Mouse (Mus musculus) liver, adult 2 months (tissue): ENCODE data around the gene Thrb. TPM values are rescaled to one million over a fixed set of nuclear protein-coding genes. Genes with fewer than 3 reads are reported as not detected.

Experiments used
- DNase-seq: peaks from one replicate; pipeline ENCODE4 v3.0.0-alpha.2; 2011; ENCODE audit warnings: low read depth, low spot score; ENCODE audit errors: extremely low read depth
- H3K27ac ChIP-seq: fragments of 200-500 bp; replicated peaks from 2 replicates; pipeline ENCODE4 v1.5.1; 2012; ENCODE audit warnings: low read depth, mild to moderate bottlenecking, control low read depth, inconsistent platforms, low read length; ENCODE audit not compliant: insufficient read depth
- H3K27me3 ChIP-seq: fragments of 200-500 bp; 2 replicates; pipeline ENCODE4 v1.6.1; 2012; ENCODE audit warnings: mild to moderate bottlenecking, moderate library complexity, low read length, inconsistent platforms; ENCODE audit not compliant: control insufficient read depth, insufficient read depth
- H3K36me3 ChIP-seq: fragments of 200-500 bp; 2 replicates; pipeline ENCODE4 v1.6.1; 2012; ENCODE audit warnings: low read length, inconsistent platforms; ENCODE audit not compliant: control insufficient read depth, insufficient read depth
- H3K4me1 ChIP-seq: fragments of 200-500 bp; 2 replicates; pipeline ENCODE4 v1.6.1; 2011; ENCODE audit warnings: low read length; ENCODE audit not compliant: control insufficient read depth, insufficient read depth
- H3K4me3 ChIP-seq: fragments of 200-500 bp; 2 replicates; pipeline ENCODE4 v1.5.1; 2011; ENCODE audit warnings: low read depth, mild to moderate bottlenecking, control low read depth, low read length, moderate library complexity; ENCODE audit not compliant: insufficient read depth
- H3K79me2 ChIP-seq: fragments of 200-500 bp; 2 replicates; pipeline ENCODE4 v1.6.1; 2012; ENCODE audit warnings: inconsistent platforms, mild to moderate bottlenecking, low read length, moderate library complexity; ENCODE audit not compliant: control insufficient read depth, insufficient read depth
- H3K9ac ChIP-seq: fragments of 200-500 bp; 2 replicates; pipeline ENCODE4 v1.6.1; 2012; ENCODE audit warnings: low read depth, mild to moderate bottlenecking, control low read depth, inconsistent platforms, low read length
- CTCF ChIP-seq: fragments of 200-500 bp; IDR thresholded peaks from 2 replicates; pipeline ENCODE4 v1.5.1; 2011; ENCODE audit warnings: low read depth, low read length, control low read depth
- POLR2A ChIP-seq: fragments of 200-500 bp; IDR thresholded peaks from 2 replicates; pipeline ENCODE4 v1.6.1; 2011; ENCODE audit warnings: low read length, control low read depth; ENCODE audit not compliant: insufficient read depth; ENCODE audit errors: extremely low read depth
- WGBS: fragments of 180-500 bp; shearing (Covaris S2); methylation state at CpG from one replicate; pipeline ENCODE4 v1.1.7; 2018; 5-methylcytosine and 5-hydroxymethylcytosine counted together
- polyA plus RNA-seq: library from polyadenylated mRNA; depleted of rRNA; stranded (reverse); fragments of >200 nt; gene quantifications from 2 replicates; pipeline ENCODE4 v1.2.3, GENCODE M21; 2012
- total RNA-seq: library from RNA; depleted of rRNA; stranded (reverse); fragments of >200 nt; gene quantifications from 2 replicates; pipeline ENCODE4 v1.2.3, GENCODE M21; 2014

The Thrb gene
- total and polyA plus RNA-seq, 2 experiments: 8.6 to 34.6 TPM

- Histone ChIP-seq H3K27me3 (no peaks in the 10 kb centered on the region), H3K36me3 (peaks cover 3% of the 10 kb centered on the region; the same call in 1 of the 2 replicates)
Measured at GRCm38 (mm10) chr14:17989182-17989581, 329.1 kb downstream of the Thrb start.

GRCm38 (mm10) chr14:17990186-17990585 lies 330.1 kb downstream of the Thrb start:
- WGBS: 77% methylated on average over 2 of the region's 2 CpGs
- Histone ChIP-seq H3K4me3 (no peak overlapping the region), H3K27me3 (no peaks in the 10 kb centered on the region), H3K79me2 (no peaks in the 10 kb centered on the region), H3K27ac (no peak overlapping the region), H3K9ac (no peak overlapping the region), H3K36me3 (no peaks in the 10 kb centered on the region), H3K4me1 (no peaks in the 10 kb centered on the region)
- TF ChIP-seq CTCF: no peak
- no peak for TF ChIP-seq POLR2A
- no peak for DNase-seq

More at GRCm38 (mm10) chr14:17989182-17989581, 329.1 kb downstream of the Thrb start:
- H3K79me2 ChIP-seq: no peaks in the 10 kb centered on the region
- DNase-seq: no peak
- H3K4me3 ChIP-seq: no peak overlapping the region
- no peak overlapping the region for H3K9ac ChIP-seq
- TF ChIP-seq POLR2A (no peak), CTCF (no peak)
- H3K4me1 ChIP-seq: no peaks in the 10 kb centered on the region
- H3K27ac ChIP-seq: no peak overlapping the region
- WGBS: 81% methylated on average over 4 of the region's 4 CpGs

- Histone ChIP-seq H3K4me1 (no peaks in the 10 kb centered on the region), H3K9ac (no peak overlapping the region), H3K4me3 (no peak overlapping the region), H3K36me3 (peaks cover 16% of the 10 kb centered on the region), H3K79me2 (no peaks in the 10 kb centered on the region), H3K27me3 (no peaks in the 10 kb centered on the region), H3K27ac (no peak overlapping the region)
- 74% methylated on average over 2 of the region's 2 CpGs for WGBS
- DNase-seq: no peak
- TF ChIP-seq CTCF (no peak), POLR2A (no peak)
Measured at GRCm38 (mm10) chr14:18001886-18002285, 341.8 kb downstream of the Thrb start.

GRCm38 (mm10) chr14:18003686-18004085 lies 343.6 kb downstream of the Thrb start:
- no peak for DNase-seq
- Histone ChIP-seq H3K4me3 (no peak overlapping the region), H3K27ac (no peak overlapping the region), H3K79me2 (no peaks in the 10 kb centered on the region), H3K27me3 (no peaks in the 10 kb centered on the region), H3K36me3 (peaks cover 25% of the 10 kb centered on the region), H3K4me1 (no peaks in the 10 kb centered on the region), H3K9ac (no peak overlapping the region)
- no peak for TF ChIP-seq POLR2A
- TF ChIP-seq CTCF: no peak
- WGBS: 95% methylated on average over 1 of the region's 1 CpGs

GRCm38 (mm10) chr14:18008524-18008923 lies 348.5 kb downstream of the Thrb start:
- H3K4me3 ChIP-seq: no peak overlapping the region
- no peaks in the 10 kb centered on the region for H3K79me2 ChIP-seq
- no peak overlapping the region for H3K27ac ChIP-seq
- H3K4me1 ChIP-seq: no peaks in the 10 kb centered on the region
- H3K36me3 ChIP-seq: peaks cover 40% of the 10 kb centered on the region
- 88% methylated on average over 3 of the region's 3 CpGs for WGBS
- no peaks in the 10 kb centered on the region for H3K27me3 ChIP-seq
- no peak for DNase-seq
- H3K9ac ChIP-seq: no peak overlapping the region
- no peak for TF ChIP-seq CTCF
- no peak for TF ChIP-seq POLR2A

GRCm38 (mm10) chr14:18016604-18017003 lies 356.5 kb downstream of the Thrb start:
- TF ChIP-seq POLR2A (no peak), CTCF (no peak)
- H3K79me2 ChIP-seq: no peaks in the 10 kb centered on the region
- no peak overlapping the region for H3K27ac ChIP-seq
- no peaks in the 10 kb centered on the region for H3K4me1 ChIP-seq
- H3K4me3 ChIP-seq: no peak overlapping the region
- 93% methylated on average over 5 of the region's 5 CpGs for WGBS
- no peak for DNase-seq
- H3K27me3 ChIP-seq: no peaks in the 10 kb centered on the region
- peaks cover 20% of the 10 kb centered on the region for H3K36me3 ChIP-seq
- H3K9ac ChIP-seq: no peak overlapping the region
